Comparison of ENCODE assay signal across 20 mouse cellular contexts in genomic region chr13:42684181-42684580, GRCm38 (mm10). TPM values are rescaled to one million over a fixed set of nuclear protein-coding genes. Genes with fewer than 3 reads are reported as not detected.
DNase-seq lines count a peak whose midpoint lies in the region; ATAC-seq lines count a peak whose summit lies in the region.
"Had no signal": no experiment of that assay in that cellular context is flagged by ENCODE, and none has a peak within 500 bp of the region (broad histone marks: within the 10 kb centered on the region; RNA-seq: fewer than 3 reads in every experiment).

No protein-coding gene starts in this region.

- 90% methylated on average over 7 of the region's 7 CpGs for WGBS in hindbrain, embryonic 13.5 days

- intact Hi-C loops in gastrocnemius, postnatal 36 days (cut with DNase I), result no loop called here

- H3K27me3 ChIP-seq in hindbrain, embryonic 13.5 days, result no peaks in the 10 kb centered on the region

- no peaks in the 10 kb centered on the region for H3K9me3 ChIP-seq in hindbrain, embryonic 13.5 days
- H3K9me3 ChIP-seq: embryonic facial prominence, embryonic 10.5 days; limb, embryonic 15.5 days had no signal

- ATAC-seq in hindbrain, embryonic 13.5 days (ENCODE audit: low FRiP score), result no peak

- H3K4me3 ChIP-seq in hindbrain, embryonic 13.5 days, result no peak overlapping the region
- H3K4me3 ChIP-seq: embryonic facial prominence, embryonic 10.5 days; erythroblast, embryonic 14.5 days; limb, embryonic 15.5 days had no signal

- no peak overlapping the region for H3K27ac ChIP-seq in hindbrain, embryonic 13.5 days
- H3K27ac ChIP-seq: embryonic facial prominence, embryonic 10.5 days; limb, embryonic 15.5 days; macrophage; stomach, postnatal 0 days had no signal

- peaks cover 18% of the 10 kb centered on the region for H3K4me1 ChIP-seq in hindbrain, embryonic 13.5 days (replicated peaks)
- H3K4me1 ChIP-seq: limb, embryonic 15.5 days had no signal

- peak; percentile 69 to 72 for DNase-seq in layer of hippocampus, adult 18-20 months (ENCODE audit: low spot score in 2 of 2)
- DNase-seq in layer of hippocampus, adult 9-10 months (ENCODE audit: low spot score), result no peak
- DNase-seq in frontal cortex, postnatal 25 days (ENCODE audit: low spot score in 2 of 2), result peak; percentile 52 to 71
- peak; percentile 82 to 92 for DNase-seq in left cerebral cortex, adult 9 months (ENCODE audit: low spot score in 2 of 2)
- DNase-seq in right cerebral cortex, postnatal 36 days (ENCODE audit: low spot score in 2 of 2), result peak; percentile 91 to 95
- no peak for DNase-seq in thymus, postnatal 0 days (ENCODE audit: low spot score)
- DNase-seq in gastrocnemius, postnatal 36 days, result no peak
- DNase-seq: cerebellum, postnatal 14 days; heart, postnatal 10 days; kidney, adult 2 months; kidney, postnatal 4 days; lung, adult 18-20 months; midbrain, embryonic 14.5 days; thymus, postnatal 36 days had no signal

- no peak overlapping the region for H3K9ac ChIP-seq in hindbrain, embryonic 13.5 days
- H3K9ac ChIP-seq: limb, embryonic 15.5 days had no signal

- H3K4me2 ChIP-seq in hindbrain, embryonic 13.5 days, result no peak overlapping the region
- H3K4me2 ChIP-seq: limb, embryonic 15.5 days had no signal

- no peaks in the 10 kb centered on the region for H3K36me3 ChIP-seq in hindbrain, embryonic 13.5 days
- H3K36me3 ChIP-seq: embryonic facial prominence, embryonic 10.5 days; limb, embryonic 15.5 days had no signal

RNA-seq across cellular contexts. Expression of gene Phactr1, which starts 3.8 kb away (rescaled TPM):
- total RNA-seq in layer of hippocampus, adult 18-20 months (2021), result 100 to 1,000 TPM; 301 to 307 TPM
- 46.7 and 46.9 TPM in 2 replicates for polyA plus RNA-seq in hindbrain, embryonic 13.5 days (2015; fragmentation: Nextera tagmentation; extraction: Ambion mirVana)
- polyA plus RNA-seq in thymus, postnatal 0 days (2015; fragmentation: Nextera tagmentation; extraction: Ambion mirVana), result 2.7 and 3.2 TPM in 2 replicates
- total RNA-seq in gastrocnemius, postnatal 36 days (2021), result 1 to 10 TPM; 1.4 to 1.5 TPM
- polyA plus RNA-seq: erythroblast, embryonic 14.5 days had no signal

Comparison
In these comparisons a context has a peak if more than half of its experiments do, and no peak if none do; other contexts are left out.
1. DNase-seq: peak in layer of hippocampus, adult 18-20 months (2 of 2), frontal cortex, postnatal 25 days (2 of 2), left cerebral cortex, adult 9 months (2 of 2) and right cerebral cortex, postnatal 36 days (2 of 2); none in layer of hippocampus, adult 9-10 months (single experiment), thymus, postnatal 0 days (single experiment) and gastrocnemius, postnatal 36 days (0 of 2).
2. RNA of gene Phactr1, which starts 3.8 kb away (total RNA-seq): 301 to 307 TPM in layer of hippocampus, adult 18-20 months; 1.4 to 1.5 TPM in gastrocnemius, postnatal 36 days; every median in the first group is over 100 times any median in the second.